Mouse (Mus musculus) erythroblast, embryonic 14.5 days (primary cell): ENCODE results near the gene Ssr4. TPM values are rescaled to one million over a fixed set of nuclear protein-coding genes. Genes with fewer than 3 reads are reported as not detected.

ENCODE experiments used
- H3K27me3 ChIP-seq: 2 replicates; pipeline ENCODE4 v1.6.1; 2012; ENCODE audit warnings: inconsistent platforms; ENCODE audit not compliant: control insufficient read depth
- H3K36me3 ChIP-seq: 2 replicates; pipeline ENCODE4 v1.6.1; 2012; ENCODE audit warnings: mild to moderate bottlenecking, inconsistent platforms; ENCODE audit not compliant: control insufficient read depth
- H3K4me1 ChIP-seq: 2 replicates; pipeline ENCODE4 v1.6.1; 2012; ENCODE audit warnings: inconsistent platforms; ENCODE audit not compliant: control insufficient read depth
- H3K4me3 ChIP-seq: replicated peaks from 2 replicates; pipeline ENCODE3; 2012; ENCODE audit warnings: moderate library complexity, mild to moderate bottlenecking, inconsistent platforms
- H3K9me3 ChIP-seq: 2 replicates; pipeline ENCODE4 v1.6.1; 2012; ENCODE audit warnings: low read length, inconsistent platforms, mixed read lengths; ENCODE audit not compliant: control insufficient read depth
- GATA1 ChIP-seq: IDR thresholded peaks from 2 replicates; pipeline ENCODE4 v1.6.1; 2012; ENCODE audit warnings: low read length, inconsistent platforms, mixed read lengths
- TAL1 ChIP-seq: IDR thresholded peaks from 3 replicates; pipeline ENCODE4 v1.6.1; 2012; ENCODE audit warnings: low read length, inconsistent platforms, mixed read lengths
- polyA plus RNA-seq: library from polyadenylated mRNA; stranded (reverse); fragments of >175 nt; gene quantifications from 2 replicates; pipeline ENCODE4 v1.2.3, GENCODE M21; 2012

The Ssr4 gene
- polyA plus RNA-seq, 1 experiment, result 2.6 TPM

DNA sequence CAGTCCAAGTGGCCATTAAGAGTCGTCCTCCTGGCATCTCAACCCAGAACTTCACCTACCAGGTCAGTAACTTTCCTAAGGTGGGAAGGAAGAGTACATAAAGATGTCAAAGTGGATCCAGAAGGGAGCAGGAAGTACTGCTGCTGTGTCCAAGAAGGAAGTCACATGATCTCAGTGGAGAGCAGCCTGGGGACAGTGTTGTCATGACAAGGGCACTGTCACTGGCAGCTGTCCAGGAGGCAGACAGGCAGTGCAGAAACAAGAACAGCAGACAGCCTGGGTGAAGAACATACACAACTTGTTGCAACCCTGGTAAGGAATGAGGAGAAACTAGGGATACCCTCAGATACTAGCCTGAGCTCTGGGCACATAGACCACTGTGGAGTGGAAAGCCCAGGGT, 21.5 kb upstream of the Ssr4 start:
- no peaks in the 10 kb centered on the region for H3K9me3 ChIP-seq
- no peak overlapping the region for H3K4me3 ChIP-seq
- no peaks in the 10 kb centered on the region for H3K4me1 ChIP-seq
- no peaks in the 10 kb centered on the region; the same call in 1 of the 2 replicates for H3K27me3 ChIP-seq
- H3K36me3 ChIP-seq, result no peaks in the 10 kb centered on the region
- no peak for TF ChIP-seq TAL1
- no peak for TF ChIP-seq GATA1

DNA sequence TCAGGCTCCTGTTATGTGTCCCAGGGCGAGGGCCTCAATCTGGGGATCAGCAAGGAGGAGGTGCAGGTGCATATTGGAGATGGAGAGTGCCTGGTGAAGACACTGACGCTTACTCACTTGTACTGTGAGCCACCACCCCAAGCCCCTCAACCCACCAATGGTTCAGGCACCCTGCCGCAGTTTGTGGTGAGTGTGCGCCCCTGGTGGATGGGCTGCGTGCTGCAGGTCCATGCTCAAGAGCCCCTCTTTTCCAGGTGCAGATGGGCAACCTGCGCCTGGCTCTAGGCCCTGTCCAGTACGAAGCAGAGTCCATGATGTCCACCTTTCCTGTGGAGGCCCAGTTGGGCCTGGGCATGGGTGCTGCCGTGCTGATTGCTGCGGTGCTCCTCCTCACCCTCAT, 19.6 kb upstream of the Ssr4 start:
- Histone ChIP-seq H3K4me1 (no peaks in the 10 kb centered on the region), H3K27me3 (no peaks in the 10 kb centered on the region; the same call in 1 of the 2 replicates), H3K9me3 (no peaks in the 10 kb centered on the region), H3K36me3 (no peaks in the 10 kb centered on the region), H3K4me3 (no peak overlapping the region)
- TF ChIP-seq GATA1, result no peak
- no peak for TF ChIP-seq TAL1

DNA sequence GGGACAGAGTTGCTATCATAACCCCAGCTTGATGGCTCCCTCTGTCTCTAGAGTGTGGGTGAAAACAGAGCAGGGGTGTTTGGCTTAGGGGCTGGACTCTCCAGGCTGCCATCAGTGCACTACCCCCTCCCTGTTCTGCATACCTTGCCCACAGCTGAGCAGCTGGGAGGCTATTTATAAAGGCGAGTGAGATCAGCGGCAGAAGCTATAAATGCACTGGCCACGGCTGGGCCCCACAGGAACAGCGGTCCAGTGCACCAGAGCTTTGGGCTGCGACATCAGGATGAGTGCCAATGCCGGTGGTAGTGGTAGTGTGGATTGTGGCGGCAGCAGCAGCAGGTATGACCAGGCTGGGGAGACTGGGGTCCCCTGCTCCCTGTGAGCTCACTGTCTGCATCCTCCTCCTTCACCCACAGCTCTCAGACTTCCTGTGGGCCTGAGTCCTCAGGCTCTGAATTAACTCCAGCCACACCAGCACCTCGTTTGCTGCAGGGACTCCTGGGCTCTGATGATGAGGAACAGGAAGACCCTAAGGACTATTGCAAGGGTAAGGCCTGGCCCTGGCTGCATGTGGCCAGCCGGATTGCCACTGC, 12.6 kb upstream of the Ssr4 start, which contains the start of gene Srpk3:
TSS of gene Srpk3 (plus strand) at position 238 of the 593 bp plus-strand sequence.
- Histone ChIP-seq H3K36me3 (peaks cover 34% of the 10 kb centered on the region), H3K9me3 (no peaks in the 10 kb centered on the region), H3K4me3 (no peak within 1 kb of the TSS), H3K4me1 (no peaks in the 10 kb centered on the region), H3K27me3 (peaks cover 8% of the 10 kb centered on the region)
- TF ChIP-seq TAL1 (no peak), GATA1 (no peak)

DNA sequence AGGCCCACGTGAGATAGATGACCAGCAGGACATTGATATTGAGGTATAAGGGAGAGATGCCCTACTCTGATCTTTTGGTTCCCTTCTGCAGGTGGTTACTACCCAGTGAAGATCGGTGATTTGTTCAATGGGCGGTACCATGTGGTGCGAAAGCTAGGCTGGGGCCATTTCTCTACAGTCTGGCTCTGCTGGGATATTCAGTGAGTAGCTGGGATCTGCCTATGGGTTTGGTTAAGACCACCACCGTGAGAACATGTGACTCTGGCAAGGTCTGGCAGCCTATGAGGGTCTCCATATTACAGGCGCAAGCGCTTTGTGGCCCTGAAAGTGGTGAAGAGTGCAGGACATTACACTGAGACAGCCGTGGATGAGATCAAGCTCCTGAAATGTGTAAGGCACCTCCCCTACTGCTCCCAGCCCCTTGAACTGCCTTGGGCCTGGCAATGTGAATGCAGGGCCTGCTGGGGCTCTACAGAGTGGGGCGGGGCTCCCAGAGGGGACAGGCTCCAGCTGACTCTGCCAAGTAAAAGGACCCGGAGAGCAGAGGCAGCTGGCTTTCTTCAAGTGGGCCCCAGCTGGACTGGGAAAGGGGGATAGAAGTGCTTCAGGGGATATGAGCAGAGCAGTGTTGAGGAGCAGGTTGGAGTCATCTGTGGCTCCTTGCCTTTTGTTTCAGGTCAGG, 11.9 kb upstream of the Ssr4 start:
- TF ChIP-seq TAL1, result no peak
- no peak for TF ChIP-seq GATA1
- no peaks in the 10 kb centered on the region for H3K9me3 ChIP-seq
- H3K4me1 ChIP-seq, result no peaks in the 10 kb centered on the region
- peaks cover 8% of the 10 kb centered on the region for H3K27me3 ChIP-seq
- peaks cover 40% of the 10 kb centered on the region for H3K36me3 ChIP-seq
- H3K4me3 ChIP-seq, result no peak overlapping the region

DNA sequence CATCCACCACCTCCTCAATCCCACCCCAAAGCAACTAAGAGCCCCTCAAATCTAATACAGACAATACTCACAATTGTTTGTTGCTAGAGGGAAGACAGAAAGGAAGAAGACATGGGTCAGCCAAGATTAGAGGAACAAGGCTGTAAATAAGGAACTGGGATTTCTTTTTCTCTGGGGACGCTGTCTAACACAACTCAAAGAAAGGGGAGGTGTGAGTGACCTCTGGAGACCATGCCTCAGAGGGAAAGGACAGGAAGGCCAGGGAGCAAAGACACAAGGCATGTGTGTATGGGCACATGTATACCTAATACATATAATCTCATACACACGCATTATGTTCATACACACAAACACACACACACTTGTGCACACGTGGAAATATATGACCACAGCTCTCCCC, 4.6 kb upstream of the Ssr4 start:
- Histone ChIP-seq H3K27me3 (peaks cover 9% of the 10 kb centered on the region), H3K4me3 (no peak overlapping the region), H3K9me3 (peaks cover 10% of the 10 kb centered on the region), H3K4me1 (peaks cover 13% of the 10 kb centered on the region), H3K36me3 (peaks cover 64% of the 10 kb centered on the region)
- no peak for TF ChIP-seq GATA1
- no peak for TF ChIP-seq TAL1

DNA sequence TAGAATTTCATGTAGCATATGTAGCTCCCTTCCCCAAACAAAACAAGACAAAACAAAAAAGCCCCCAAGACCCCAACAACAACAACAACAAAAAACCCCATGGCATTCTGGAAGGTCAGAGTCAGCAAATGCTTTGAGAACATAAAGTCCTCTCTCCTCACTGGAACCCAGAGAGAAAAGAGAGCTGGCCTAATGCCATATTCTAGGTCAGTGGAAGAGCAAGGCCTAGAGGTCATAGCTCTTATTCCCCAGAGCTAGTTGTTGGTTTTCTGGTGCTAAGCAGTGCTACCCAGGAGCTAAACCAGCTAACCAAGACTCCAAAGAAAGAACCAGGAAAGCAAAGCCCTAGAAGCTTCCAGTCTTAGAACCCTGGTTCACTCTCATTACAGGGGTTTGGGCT, 1.2 kb upstream of the Ssr4 start:
- TF ChIP-seq GATA1, result no peak
- no peak for TF ChIP-seq TAL1
- Histone ChIP-seq H3K27me3 (peaks cover 12% of the 10 kb centered on the region), H3K4me1 (peaks cover 35% of the 10 kb centered on the region), H3K9me3 (peaks cover 13% of the 10 kb centered on the region), H3K4me3 (peak overlapping the region; percentile 91), H3K36me3 (peaks cover 52% of the 10 kb centered on the region)

DNA sequence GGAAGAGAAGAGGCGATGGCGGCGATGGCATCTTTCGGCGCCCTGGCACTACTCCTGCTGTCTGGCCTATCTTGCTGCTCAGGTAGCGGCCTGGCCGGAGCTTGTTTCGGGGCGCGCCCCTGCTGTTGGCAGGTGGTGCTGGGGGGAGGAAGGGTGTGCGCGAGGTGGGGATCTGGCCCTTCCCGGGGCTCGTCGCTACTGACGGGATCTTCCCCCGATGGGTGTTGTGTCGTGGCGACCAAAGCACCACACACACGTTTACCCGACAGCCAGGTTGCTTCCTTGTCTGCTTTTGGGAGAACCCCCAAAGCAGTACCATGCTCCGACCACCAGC, 364 bp downstream of the Ssr4 start:
- peaks cover 35% of the 10 kb centered on the region for H3K4me1 ChIP-seq
- H3K9me3 ChIP-seq, result peaks cover 13% of the 10 kb centered on the region
- TF ChIP-seq TAL1, result no peak
- TF ChIP-seq GATA1, result no peak
- peaks cover 51% of the 10 kb centered on the region for H3K36me3 ChIP-seq
- peaks cover 12% of the 10 kb centered on the region for H3K27me3 ChIP-seq
- H3K4me3 ChIP-seq, result peak overlapping the region; percentile 91

DNA sequence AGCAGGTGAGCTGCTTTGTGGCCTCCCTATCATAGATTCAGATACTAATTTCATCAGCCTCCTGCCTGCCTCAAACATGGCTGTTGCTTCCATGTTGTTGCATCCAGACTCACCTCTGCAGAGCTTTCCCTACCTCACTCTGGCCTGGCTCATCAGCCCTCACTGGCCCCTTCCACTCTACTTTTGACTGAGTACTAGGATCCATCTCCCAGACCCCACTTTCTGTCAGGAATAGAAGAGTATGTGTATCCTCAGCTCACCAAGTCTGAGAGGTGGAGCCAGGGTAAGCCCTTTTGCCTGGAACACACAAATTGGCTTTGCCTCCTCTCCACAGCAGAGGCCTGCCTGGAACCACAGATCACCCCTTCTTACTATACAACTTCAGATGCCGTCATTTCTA, 1.7 kb downstream of the Ssr4 start:
- no peak for TF ChIP-seq TAL1
- no peak for TF ChIP-seq GATA1
- H3K36me3 ChIP-seq, result peaks cover 41% of the 10 kb centered on the region
- peaks cover 35% of the 10 kb centered on the region for H3K4me1 ChIP-seq
- H3K9me3 ChIP-seq, result peaks cover 13% of the 10 kb centered on the region
- peak overlapping the region; percentile 91 for H3K4me3 ChIP-seq
- H3K27me3 ChIP-seq, result peaks cover 12% of the 10 kb centered on the region

DNA sequence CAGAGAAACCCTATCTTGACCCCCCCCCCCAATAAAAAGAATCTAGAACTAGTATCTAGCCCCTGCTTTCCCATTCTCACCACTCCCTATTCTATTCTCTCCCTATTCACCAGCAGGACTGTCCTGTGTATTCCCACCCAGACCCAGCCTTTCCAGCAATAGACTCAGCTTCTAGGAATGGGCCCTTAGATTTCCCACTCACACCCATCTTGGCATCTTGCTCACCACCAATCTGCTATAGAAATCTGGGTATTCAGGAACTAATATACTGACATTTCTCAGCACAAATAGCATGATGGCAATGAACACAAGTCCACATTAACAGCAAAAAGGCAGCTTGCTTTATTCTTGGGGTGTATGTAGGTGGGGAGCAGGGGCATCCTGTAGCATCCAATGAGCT, 6.2 kb downstream of the Ssr4 start:
- Histone ChIP-seq H3K9me3 (peaks cover 2% of the 10 kb centered on the region; the same call in 1 of the 2 replicates), H3K27me3 (peaks cover 5% of the 10 kb centered on the region), H3K4me3 (no peak overlapping the region), H3K4me1 (peaks cover 15% of the 10 kb centered on the region), H3K36me3 (peaks cover 37% of the 10 kb centered on the region)
- no peak for TF ChIP-seq GATA1
- TF ChIP-seq TAL1, result no peak
